Mouse (Mus musculus): ENCODE results near the gene Tmem9b. TPM values are rescaled to one million over a fixed set of nuclear protein-coding genes. Genes with fewer than 3 reads are reported as not detected.

The Tmem9b gene
- polyA plus RNA-seq, 1 experiment, result 31.5 TPM

DNA sequence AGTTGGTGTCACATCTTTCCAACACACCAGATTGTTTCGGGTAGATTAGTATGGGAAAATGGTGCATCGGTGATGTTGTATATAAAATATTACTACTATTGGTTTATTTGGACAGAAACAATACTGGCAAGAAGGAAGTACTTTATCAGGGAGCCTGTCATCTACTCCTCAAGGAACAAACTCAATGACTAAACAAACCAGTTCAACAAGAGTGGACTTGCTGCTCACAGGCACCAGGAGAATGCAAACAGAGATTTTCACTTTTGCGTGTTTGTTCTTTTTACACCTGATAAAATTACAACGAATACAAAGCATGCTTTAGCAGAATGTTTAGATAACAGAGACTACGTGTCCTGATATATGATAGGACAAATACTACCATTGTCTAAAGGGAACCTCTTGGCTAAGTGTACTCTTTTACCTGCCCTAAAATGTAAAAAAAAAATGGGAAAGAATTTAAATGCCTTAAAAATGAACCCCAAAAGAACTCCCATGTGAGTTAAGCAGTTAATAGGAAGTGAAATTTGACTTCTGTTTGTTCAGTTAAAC, 12.8 kb downstream of the Tmem9b start:
- TF ChIP-seq POLR2A (IDR thresholded peaks at IDR 0.05; ENCODE audit: control insufficient read depth, low read depth, low read length) (no peak), CTCF (IDR thresholded peaks at IDR 0.05; ENCODE audit: control insufficient read depth, insufficient read depth, insufficient replicate concordance, low read depth, low read length) (no peak)
- Histone ChIP-seq H3K4me3 (ENCODE audit: control insufficient read depth, low read depth, low read length) (no peak overlapping the region), H3K4me1 (ENCODE audit: control insufficient read depth, insufficient read depth, low read length) (no peaks in the 10 kb centered on the region; the same call in 1 of the 2 replicates), H3K27me3 (ENCODE audit: control insufficient read depth, insufficient read depth, low read length) (no peaks in the 10 kb centered on the region), H3K36me3 (ENCODE audit: control insufficient read depth, insufficient read depth, low read length) (peaks cover 2% of the 10 kb centered on the region), H3K27ac (ENCODE audit: control insufficient read depth, insufficient read depth, low read depth, low read length) (no peak overlapping the region)

GRCm38 (mm10) chr7:109734806-109735205, 17.9 kb downstream of the Tmem9b start:
- Histone ChIP-seq H3K36me3 (ENCODE audit: control insufficient read depth, insufficient read depth, low read length) (no peaks in the 10 kb centered on the region), H3K27me3 (ENCODE audit: control insufficient read depth, insufficient read depth, low read length) (no peaks in the 10 kb centered on the region), H3K4me1 (ENCODE audit: control insufficient read depth, insufficient read depth, low read length) (no peaks in the 10 kb centered on the region), H3K27ac (ENCODE audit: control insufficient read depth, insufficient read depth, low read depth, low read length) (no peak overlapping the region), H3K4me3 (ENCODE audit: control insufficient read depth, low read depth, low read length) (no peak overlapping the region)
- TF ChIP-seq POLR2A (IDR thresholded peaks at IDR 0.05; ENCODE audit: control insufficient read depth, low read depth, low read length), result no peak
- TF ChIP-seq CTCF (IDR thresholded peaks at IDR 0.05; ENCODE audit: control insufficient read depth, insufficient read depth, insufficient replicate concordance, low read depth, low read length), result no peak

GRCm38 (mm10) chr7:109731626-109732025, 21.0 kb downstream of the Tmem9b start, which contains the start of gene Ascl3:
Ascl3 (minus strand) TSS chr7:109731726.
- Histone ChIP-seq H3K36me3 (ENCODE audit: control insufficient read depth, insufficient read depth, low read length) (no peaks in the 10 kb centered on the region), H3K4me3 (ENCODE audit: control insufficient read depth, low read depth, low read length) (no peak within 1 kb of the TSS), H3K4me1 (ENCODE audit: control insufficient read depth, insufficient read depth, low read length) (peaks cover 12% of the 10 kb centered on the region), H3K27me3 (ENCODE audit: control insufficient read depth, insufficient read depth, low read length) (no peaks in the 10 kb centered on the region), H3K27ac (ENCODE audit: control insufficient read depth, insufficient read depth, low read depth, low read length) (no peak within 1 kb of the TSS)
- TF ChIP-seq CTCF (IDR thresholded peaks at IDR 0.05; ENCODE audit: control insufficient read depth, insufficient read depth, insufficient replicate concordance, low read depth, low read length) (no peak), POLR2A (IDR thresholded peaks at IDR 0.05; ENCODE audit: control insufficient read depth, low read depth, low read length) (no peak)

DNA sequence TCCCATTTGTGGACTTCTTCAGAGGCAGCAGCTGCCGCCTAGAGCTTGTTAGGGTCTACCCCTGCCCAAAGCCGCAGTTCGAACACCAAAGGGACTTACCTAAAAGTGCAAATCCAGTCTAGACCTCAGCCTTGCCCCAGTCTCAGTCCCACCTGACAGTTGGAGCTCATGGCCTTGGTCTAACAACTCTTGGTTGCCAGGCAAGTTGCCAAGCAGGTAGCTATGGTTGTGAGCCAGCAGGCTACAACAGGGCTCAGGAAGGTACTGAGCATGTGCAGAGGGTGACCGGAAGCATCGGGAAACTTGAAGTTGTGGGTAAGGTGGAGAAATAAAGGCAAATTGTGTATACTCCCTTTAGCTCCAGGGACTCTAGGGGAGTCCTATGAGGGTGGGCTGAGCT, 29.0 kb downstream of the Tmem9b start, which contains the start of gene BC051019:
Gene BC051019 (minus strand): TSS at position 154 of the 400 bp plus-strand sequence.
- Histone ChIP-seq H3K27me3 (ENCODE audit: control insufficient read depth, insufficient read depth, low read length) (no peaks in the 10 kb centered on the region), H3K36me3 (ENCODE audit: control insufficient read depth, insufficient read depth, low read length) (no peaks in the 10 kb centered on the region), H3K4me3 (ENCODE audit: control insufficient read depth, low read depth, low read length) (no peak within 1 kb of the TSS), H3K27ac (ENCODE audit: control insufficient read depth, insufficient read depth, low read depth, low read length) (no peak within 1 kb of the TSS), H3K4me1 (ENCODE audit: control insufficient read depth, insufficient read depth, low read length) (peaks cover 15% of the 10 kb centered on the region)
- TF ChIP-seq CTCF (IDR thresholded peaks at IDR 0.05; ENCODE audit: control insufficient read depth, insufficient read depth, insufficient replicate concordance, low read depth, low read length), result no peak
- no peak for TF ChIP-seq POLR2A (IDR thresholded peaks at IDR 0.05; ENCODE audit: control insufficient read depth, low read depth, low read length)

GRCm38 (mm10) chr7:109723114-109723513, 29.6 kb downstream of the Tmem9b start:
- no peak for TF ChIP-seq CTCF (IDR thresholded peaks at IDR 0.05; ENCODE audit: control insufficient read depth, insufficient read depth, insufficient replicate concordance, low read depth, low read length)
- no peak for TF ChIP-seq POLR2A (IDR thresholded peaks at IDR 0.05; ENCODE audit: control insufficient read depth, low read depth, low read length)
- H3K4me3 ChIP-seq (ENCODE audit: control insufficient read depth, low read depth, low read length), result no peak overlapping the region
- H3K36me3 ChIP-seq (ENCODE audit: control insufficient read depth, insufficient read depth, low read length), result no peaks in the 10 kb centered on the region

GRCm38 (mm10) chr7:109722618-109723017, 30.1 kb downstream of the Tmem9b start:
- H3K36me3 ChIP-seq (ENCODE audit: control insufficient read depth, insufficient read depth, low read length), result no peaks in the 10 kb centered on the region
- H3K4me3 ChIP-seq (ENCODE audit: control insufficient read depth, low read depth, low read length), result no peak overlapping the region
- TF ChIP-seq CTCF (IDR thresholded peaks at IDR 0.05; ENCODE audit: control insufficient read depth, insufficient read depth, insufficient replicate concordance, low read depth, low read length) (no peak), POLR2A (IDR thresholded peaks at IDR 0.05; ENCODE audit: control insufficient read depth, low read depth, low read length) (no peak)
- no peaks in the 10 kb centered on the region for H3K27me3 ChIP-seq (ENCODE audit: control insufficient read depth, insufficient read depth, low read length)
- H3K27ac ChIP-seq (ENCODE audit: control insufficient read depth, insufficient read depth, low read depth, low read length), result no peak overlapping the region
- H3K4me1 ChIP-seq (ENCODE audit: control insufficient read depth, insufficient read depth, low read length), result peaks cover 12% of the 10 kb centered on the region

More at GRCm38 (mm10) chr7:109723114-109723513, 29.6 kb downstream of the Tmem9b start:
- no peak overlapping the region for H3K27ac ChIP-seq (ENCODE audit: control insufficient read depth, insufficient read depth, low read depth, low read length)
- peaks cover 15% of the 10 kb centered on the region for H3K4me1 ChIP-seq (ENCODE audit: control insufficient read depth, insufficient read depth, low read length)
- H3K27me3 ChIP-seq (ENCODE audit: control insufficient read depth, insufficient read depth, low read length), result no peaks in the 10 kb centered on the region

- peaks cover 3% of the 10 kb centered on the region for H3K4me1 ChIP-seq (ENCODE audit: control insufficient read depth, insufficient read depth, low read length)
- TF ChIP-seq CTCF (IDR thresholded peaks at IDR 0.05; ENCODE audit: control insufficient read depth, insufficient read depth, insufficient replicate concordance, low read depth, low read length), result no peak
- no peak for TF ChIP-seq POLR2A (IDR thresholded peaks at IDR 0.05; ENCODE audit: control insufficient read depth, low read depth, low read length)
- H3K27ac ChIP-seq (ENCODE audit: control insufficient read depth, insufficient read depth, low read depth, low read length), result no peak overlapping the region
- H3K27me3 ChIP-seq (ENCODE audit: control insufficient read depth, insufficient read depth, low read length), result no peaks in the 10 kb centered on the region
- H3K36me3 ChIP-seq (ENCODE audit: control insufficient read depth, insufficient read depth, low read length), result no peaks in the 10 kb centered on the region
- no peak overlapping the region for H3K4me3 ChIP-seq (ENCODE audit: control insufficient read depth, low read depth, low read length)
Observed at GRCm38 (mm10) chr7:109719286-109719685, 33.4 kb downstream of the Tmem9b start.
